Mouse (Mus musculus) hindbrain, embryonic 16.5 days (tissue): ENCODE data around the gene Afap1. TPM values are rescaled to one million over a fixed set of nuclear protein-coding genes. Genes with fewer than 3 reads are reported as not detected.
A peak's percentile ranks its signal among the peaks of the same experiment; 100 is the strongest.

Experiments used
- ATAC-seq: fragments of 200-750 bp; cut with Nextera tagmentation; 2 replicates; pipeline ENCODE4 v1.8.0; 2017; ENCODE audit warnings: moderate TSS enrichment, moderate library complexity
- H3K27ac ChIP-seq: fragments of 300-500 bp; sonication (generic); 2 replicates; pipeline ENCODE4 v1.5.1; 2014; ENCODE audit warnings: low read depth, mild to moderate bottlenecking, control low read depth, low read length, moderate library complexity
- H3K27me3 ChIP-seq: fragments of 300-500 bp; sonication (generic); replicated peaks from 2 replicates; pipeline ENCODE4 v1.6.1; 2014; ENCODE audit warnings: low read length; ENCODE audit not compliant: control insufficient read depth, insufficient read depth
- H3K36me3 ChIP-seq: fragments of 300-500 bp; sonication (generic); 2 replicates; pipeline ENCODE4 v1.6.1; 2014; ENCODE audit warnings: mild to moderate bottlenecking, low read length, moderate library complexity, mixed read lengths; ENCODE audit not compliant: control insufficient read depth, insufficient read depth
- H3K4me1 ChIP-seq: fragments of 300-500 bp; sonication (generic); 2 replicates; pipeline ENCODE4 v1.6.1; 2014; ENCODE audit warnings: low read depth, low read length; ENCODE audit not compliant: control insufficient read depth, insufficient read depth
- H3K4me2 ChIP-seq: fragments of 300-500 bp; sonication (generic); 2 replicates; pipeline ENCODE4 v1.6.1; 2014; ENCODE audit warnings: mild to moderate bottlenecking, low read length, control low read depth, moderate library complexity
- H3K4me3 ChIP-seq: fragments of 300-500 bp; sonication (generic); 2 replicates; pipeline ENCODE4 v1.5.1; 2014; ENCODE audit warnings: mild to moderate bottlenecking, low read length, control low read depth, moderate library complexity
- H3K9ac ChIP-seq: fragments of 300-500 bp; sonication (generic); 2 replicates; pipeline ENCODE4 v1.6.1; 2014; ENCODE audit warnings: low read depth, mild to moderate bottlenecking, control low read depth, low read length, moderate library complexity
- H3K9me3 ChIP-seq: fragments of 300-500 bp; sonication (generic); 2 replicates; pipeline ENCODE4 v1.6.1; 2014; ENCODE audit warnings: mild to moderate bottlenecking, low read length, moderate library complexity; ENCODE audit not compliant: control insufficient read depth
- WGBS: fragments of 180-500 bp; shearing (Covaris S2); extraction: QIAGEN DNeasy Blood & Tissue Kit; methylation state at CpG from one replicate; pipeline ENCODE4 v1.1.7; 2014; 5-methylcytosine and 5-hydroxymethylcytosine counted together
- polyA plus RNA-seq: library from polyadenylated mRNA; unstranded; fragments of >200 nt; fragmentation: Nextera tagmentation; extraction: Ambion mirVana; gene quantifications from 2 replicates; pipeline ENCODE4 v1.2.1, GENCODE M21; 2015

Gene Afap1
- polyA plus RNA-seq, 1 experiment from 2014 or later = 54.8 TPM

GRCm38 (mm10) chr5:35876236-35876635, 16.9 kb upstream of the Afap1 start:
- Histone ChIP-seq H3K27ac (no peak overlapping the region), H3K9ac (no peak overlapping the region), H3K4me2 (no peak overlapping the region), H3K27me3 (no peaks in the 10 kb centered on the region), H3K36me3 (no peaks in the 10 kb centered on the region), H3K9me3 (no peaks in the 10 kb centered on the region), H3K4me3 (no peak overlapping the region), H3K4me1 (no peaks in the 10 kb centered on the region)
- 95% methylated on average over 5 of the region's 5 CpGs for WGBS
- no peak for ATAC-seq

GRCm38 (mm10) chr5:35879199-35879598, 13.9 kb upstream of the Afap1 start:
- ATAC-seq = peak; percentile 60; the same call in 1 of the 2 replicates
- Histone ChIP-seq H3K27ac (no peak overlapping the region), H3K9me3 (no peaks in the 10 kb centered on the region), H3K4me2 (no peak overlapping the region), H3K4me1 (no peaks in the 10 kb centered on the region), H3K4me3 (no peak overlapping the region), H3K9ac (no peak overlapping the region), H3K36me3 (no peaks in the 10 kb centered on the region), H3K27me3 (no peaks in the 10 kb centered on the region)
- WGBS = 63% methylated on average over 8 of the region's 8 CpGs

- Histone ChIP-seq H3K27me3 (no peaks in the 10 kb centered on the region), H3K27ac (no peak overlapping the region), H3K9me3 (no peaks in the 10 kb centered on the region), H3K4me2 (no peak overlapping the region), H3K36me3 (no peaks in the 10 kb centered on the region), H3K9ac (no peak overlapping the region), H3K4me3 (no peak overlapping the region), H3K4me1 (no peaks in the 10 kb centered on the region)
- no peak for ATAC-seq
- WGBS = 38% methylated on average over 9 of the region's 9 CpGs
These were observed 10.7 kb upstream of the Afap1 start for GRCm38 (mm10) chr5:35882391-35882790.

- H3K4me3 ChIP-seq = no peak overlapping the region
- WGBS = 37% methylated on average over 11 of the region's 11 CpGs
- no peak overlapping the region for H3K27ac ChIP-seq
- no peaks in the 10 kb centered on the region for H3K36me3 ChIP-seq
- H3K9ac ChIP-seq = no peak overlapping the region
- no peak for ATAC-seq
- H3K27me3 ChIP-seq = no peaks in the 10 kb centered on the region
- no peaks in the 10 kb centered on the region for H3K9me3 ChIP-seq
- no peaks in the 10 kb centered on the region for H3K4me1 ChIP-seq
- no peak overlapping the region for H3K4me2 ChIP-seq
These were observed 8.9 kb upstream of the Afap1 start for GRCm38 (mm10) chr5:35884262-35884661.

- ATAC-seq = no peak
- Histone ChIP-seq H3K9ac (no peak overlapping the region), H3K27ac (no peak overlapping the region), H3K27me3 (no peaks in the 10 kb centered on the region), H3K4me2 (no peak overlapping the region), H3K9me3 (no peaks in the 10 kb centered on the region), H3K36me3 (no peaks in the 10 kb centered on the region), H3K4me3 (no peak overlapping the region), H3K4me1 (no peaks in the 10 kb centered on the region)
- WGBS = 93% methylated on average over 5 of the region's 5 CpGs
These were observed 8.4 kb upstream of the Afap1 start for GRCm38 (mm10) chr5:35884689-35885088.

- Histone ChIP-seq H3K36me3 (no peaks in the 10 kb centered on the region), H3K9ac (no peak overlapping the region), H3K9me3 (no peaks in the 10 kb centered on the region), H3K27me3 (no peaks in the 10 kb centered on the region), H3K4me2 (no peak overlapping the region), H3K27ac (no peak overlapping the region), H3K4me3 (no peak overlapping the region), H3K4me1 (peaks cover 4% of the 10 kb centered on the region; the same call in 1 of the 2 replicates)
- no peak for ATAC-seq
- WGBS = 55% methylated on average over 9 of the region's 9 CpGs
These were observed 4.2 kb upstream of the Afap1 start for GRCm38 (mm10) chr5:35888959-35889358.

GRCm38 (mm10) chr5:35889641-35890040, 3.5 kb upstream of the Afap1 start:
- WGBS = 26% methylated on average over 2 of the region's 2 CpGs
- ATAC-seq = no peak
- no peaks in the 10 kb centered on the region for H3K9me3 ChIP-seq

GRCm38 (mm10) chr5:35890985-35891730, 2.0 kb upstream of the Afap1 start:
- Histone ChIP-seq H3K4me3 (no peak overlapping the region), H3K4me2 (no peak overlapping the region), H3K36me3 (no peaks in the 10 kb centered on the region), H3K9me3 (no peaks in the 10 kb centered on the region), H3K9ac (no peak overlapping the region), H3K27ac (no peak overlapping the region), H3K27me3 (no peaks in the 10 kb centered on the region), H3K4me1 (peaks cover 20% of the 10 kb centered on the region)
- WGBS = 91% methylated on average over 13 of the region's 13 CpGs
- ATAC-seq = no peak

More at GRCm38 (mm10) chr5:35889641-35890040, 3.5 kb upstream of the Afap1 start:
- Histone ChIP-seq H3K9ac (no peak overlapping the region), H3K27ac (no peak overlapping the region), H3K4me2 (no peak overlapping the region), H3K27me3 (no peaks in the 10 kb centered on the region), H3K4me3 (no peak overlapping the region), H3K36me3 (no peaks in the 10 kb centered on the region), H3K4me1 (peaks cover 5% of the 10 kb centered on the region; the same call in 1 of the 2 replicates)

- Histone ChIP-seq H3K27ac (no peak overlapping the region; the same call in 1 of the 2 replicates), H3K4me2 (no peak overlapping the region), H3K9ac (no peak overlapping the region), H3K27me3 (no peaks in the 10 kb centered on the region), H3K4me3 (no peak overlapping the region), H3K4me1 (peaks cover 31% of the 10 kb centered on the region), H3K9me3 (no peaks in the 10 kb centered on the region), H3K36me3 (no peaks in the 10 kb centered on the region)
- ATAC-seq = no peak
- WGBS = 74% methylated on average over 3 of the region's 3 CpGs
These were observed 756 bp upstream of the Afap1 start for GRCm38 (mm10) chr5:35892363-35892762.
